Mouse (Mus musculus) MEL (cell line): ENCODE measurements around the gene Ift81. TPM values are rescaled to one million over a fixed set of nuclear protein-coding genes. Genes with fewer than 3 reads are reported as not detected.

ENCODE experiments used
- DNase-seq: peaks from one replicate; pipeline ENCODE4 v3.0.0; 2011; ENCODE audit warnings: low read depth, low spot score
- H3K27ac ChIP-seq: 2 replicates; pipeline ENCODE4 v1.5.1; 2012; ENCODE audit warnings: low read depth, mild to moderate bottlenecking, control low read depth, low read length, moderate library complexity; ENCODE audit not compliant: control insufficient read depth
- H3K27me3 ChIP-seq, 2 experiments: fragments of 150-350 bp in 1 of 2; sonication (generic) in 1 of 2; 2 replicates each; pipeline ENCODE4 v1.6.1; 2012; ENCODE audit warnings: low read length in 2 of 2, mild to moderate bottlenecking in 2 of 2, improper control_type of control experiment in 1 of 2, moderate library complexity in 1 of 2; ENCODE audit not compliant: insufficient read depth in 2 of 2, control insufficient read depth in 1 of 2
- H3K36me3 ChIP-seq, 2 experiments: 2 replicates each; pipeline ENCODE4 v1.6.1; 2012 to 2014; ENCODE audit warnings: low read length in 2 of 2, improper control_type of control experiment in 1 of 2, inconsistent platforms in 1 of 2, mild to moderate bottlenecking in 1 of 2; ENCODE audit not compliant: insufficient read depth in 2 of 2, control insufficient read depth in 1 of 2
- H3K4me1 ChIP-seq, 2 experiments: fragments of 150-350 bp in 1 of 2; sonication (generic) in 1 of 2; 2 replicates each; pipeline ENCODE4 v1.6.1; 2012; ENCODE audit warnings: low read length in 2 of 2, improper control_type of control experiment in 1 of 2, mild to moderate bottlenecking in 1 of 2; ENCODE audit not compliant: insufficient read depth in 2 of 2, control insufficient read depth in 1 of 2
- H3K4me3 ChIP-seq, 2 experiments: fragments of 150-350 bp in 1 of 2; sonication (generic) in 1 of 2; 2 replicates each; pipeline ENCODE4 v1.5.1; 2012; ENCODE audit warnings: low read depth in 2 of 2, low read length in 2 of 2, mild to moderate bottlenecking in 2 of 2, moderate library complexity in 2 of 2, control low read depth in 1 of 2, improper control_type of control experiment in 1 of 2; ENCODE audit not compliant: control insufficient read depth in 1 of 2, insufficient read depth in 1 of 2
- H3K79me2 ChIP-seq: 2 replicates; pipeline ENCODE4 v1.6.1; 2012; ENCODE audit warnings: mild to moderate bottlenecking, low read length, moderate library complexity; ENCODE audit not compliant: control insufficient read depth, poor library complexity, insufficient read depth
- H3K9ac ChIP-seq: 2 replicates; pipeline ENCODE4 v1.6.1; 2012; ENCODE audit warnings: low read depth, mild to moderate bottlenecking, control low read depth, low read length, moderate library complexity; ENCODE audit not compliant: control insufficient read depth, poor library complexity, severe bottlenecking
- H3K9me3 ChIP-seq: fragments of 150-350 bp; sonication (generic); replicated peaks from 2 replicates; pipeline ENCODE4 v1.6.1; 2012; ENCODE audit warnings: mild to moderate bottlenecking, low read length, improper control_type of control experiment, moderate library complexity; ENCODE audit not compliant: insufficient read depth
- CHD1 ChIP-seq: IDR thresholded peaks from 2 replicates; pipeline ENCODE4 v1.6.1; 2012; ENCODE audit warnings: low read depth, mild to moderate bottlenecking, inconsistent platforms, low read length, improper control_type of control experiment
- ETS1 ChIP-seq: IDR thresholded peaks from 2 replicates; pipeline ENCODE4 v1.6.1; 2012; ENCODE audit warnings: low read depth, mild to moderate bottlenecking, inconsistent platforms, low read length, improper control_type of control experiment, moderate library complexity
- GABPA ChIP-seq: IDR thresholded peaks from 2 replicates; pipeline ENCODE4 v1.6.1; 2012; ENCODE audit warnings: low read depth, mild to moderate bottlenecking, inconsistent platforms, low read length, improper control_type of control experiment, moderate library complexity
- GATA1 ChIP-seq: IDR thresholded peaks from 2 replicates; pipeline ENCODE4 v1.6.1; 2011; ENCODE audit warnings: low read depth, low read length, improper control_type of control experiment
- HCFC1 ChIP-seq: IDR thresholded peaks from 2 replicates; pipeline ENCODE4 v1.6.1; 2012; ENCODE audit warnings: low read depth, mild to moderate bottlenecking, inconsistent platforms, low read length, improper control_type of control experiment, moderate library complexity
- KAT2A ChIP-seq: conservative IDR thresholded peaks from 2 replicates; pipeline ENCODE4 v1.6.1; 2012; ENCODE audit warnings: low read depth, low read length, improper control_type of control experiment, inconsistent platforms
- MAX ChIP-seq: IDR thresholded peaks from 2 replicates; pipeline ENCODE4 v1.6.1; 2011; ENCODE audit warnings: low read length, improper control_type of control experiment
- SMC3 ChIP-seq: IDR thresholded peaks from 2 replicates; pipeline ENCODE4 v1.6.1; 2011; ENCODE audit warnings: low read depth, low read length, improper control_type of control experiment
- TAL1 ChIP-seq: IDR thresholded peaks from 2 replicates; pipeline ENCODE4 v1.6.1; 2012; ENCODE audit warnings: mild to moderate bottlenecking, inconsistent platforms, low read length, moderate library complexity, mixed read lengths
- TCF12 ChIP-seq: IDR thresholded peaks from 2 replicates; pipeline ENCODE4 v1.6.1; 2014; ENCODE audit warnings: low read depth, mild to moderate bottlenecking, inconsistent platforms, low read length, improper control_type of control experiment, moderate library complexity
- UBTF ChIP-seq: IDR thresholded peaks from 2 replicates; pipeline ENCODE4 v1.6.1; 2012; ENCODE audit warnings: low read depth, mild to moderate bottlenecking, inconsistent platforms, low read length, improper control_type of control experiment, moderate library complexity, borderline replicate concordance; ENCODE audit not compliant: insufficient read depth
- USF1 ChIP-seq: IDR thresholded peaks from 2 replicates; pipeline ENCODE4 v1.6.1; 2014; ENCODE audit warnings: low read depth, mild to moderate bottlenecking, inconsistent platforms, low read length, improper control_type of control experiment, moderate library complexity
- ZC3H11A ChIP-seq: IDR thresholded peaks from 2 replicates; pipeline ENCODE4 v1.6.1; 2012; ENCODE audit warnings: low read depth, mild to moderate bottlenecking, inconsistent platforms, low read length, improper control_type of control experiment
- ZKSCAN1 ChIP-seq: IDR thresholded peaks from 2 replicates; pipeline ENCODE4 v1.6.1; 2012; ENCODE audit warnings: low read depth, mild to moderate bottlenecking, inconsistent platforms, low read length, improper control_type of control experiment, moderate library complexity
- polyA plus RNA-seq, 2 experiments: library from polyadenylated mRNA; stranded (reverse) in 1 of 2; unstranded in 1 of 2; fragments of >175 nt in 1 of 2; fragments of >200 nt in 1 of 2; gene quantifications; 2 replicates each; pipeline versions ENCODE4 v1.2.1 to v1.2.4; 2012; ENCODE audit warnings: low replicate concordance in 2 of 2, low read depth in 1 of 2; ENCODE audit not compliant: insufficient read length in 2 of 2, insufficient read depth in 1 of 2, missing spikeins in 1 of 2
- total RNA-seq: library from RNA; depleted of rRNA; stranded (reverse); fragments of 300-350 nt; gene quantifications from 2 replicates; pipeline ENCODE4 v1.2.3, GENCODE M21; 2012

Ift81 gene
- total and polyA plus RNA-seq, 3 experiments = 1.5 to 1.9 TPM; not detected in 1

DNA sequence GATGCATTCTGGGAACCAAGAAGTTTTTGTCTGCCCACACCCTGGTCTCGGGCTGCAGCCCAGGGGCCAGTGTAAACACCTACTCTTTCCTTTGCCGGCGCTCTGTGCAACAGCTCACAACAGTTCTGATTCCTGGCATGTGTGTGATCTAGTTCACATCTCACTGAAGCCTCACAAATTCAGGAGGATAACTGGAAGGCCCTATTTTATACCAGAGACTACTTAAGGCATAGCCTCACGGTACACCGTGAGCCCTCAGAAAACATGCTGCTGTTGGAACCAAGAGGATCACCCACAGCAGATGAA, 39.9 kb upstream of the Ift81 start:
- H3K4me1 ChIP-seq = peaks cover 20 to 36% of the 10 kb centered on the region in 2 experiments

GRCm38 (mm10) chr5:122653446-122654267, 39.3 kb upstream of the Ift81 start:
- no peaks in the 10 kb centered on the region for H3K9me3 ChIP-seq
- TF ChIP-seq HCFC1 (no peak), SMC3 (no peak)
- H3K27ac ChIP-seq = peak overlapping the region; percentile 37
- H3K4me1 ChIP-seq = peaks cover 20 to 38% of the 10 kb centered on the region in 2 experiments
- DNase-seq = no peak
- H3K27me3 ChIP-seq = no peaks in the 10 kb centered on the region
- peak overlapping the region; percentile 12; the same call in 1 of the 2 replicates for H3K9ac ChIP-seq
- H3K79me2 ChIP-seq = peaks cover 20% of the 10 kb centered on the region
- no peak overlapping the region for H3K4me3 ChIP-seq
- H3K36me3 ChIP-seq = peaks cover 0 to 36% of the 10 kb centered on the region in 2 experiments; a peak in 3 of 4 replicates

More for the DNA sequence above, 39.9 kb upstream of the Ift81 start:
- Histone ChIP-seq H3K36me3 (peaks cover 0 to 34% of the 10 kb centered on the region in 2 experiments; a peak in 3 of 4 replicates), H3K4me3 (no peak overlapping the region), H3K27ac (no peak overlapping the region), H3K9ac (no peak overlapping the region), H3K79me2 (peaks cover 17% of the 10 kb centered on the region), H3K27me3 (no peaks in the 10 kb centered on the region), H3K9me3 (no peaks in the 10 kb centered on the region)
- TF ChIP-seq CHD1 (no peak), TAL1 (no peak), GABPA (no peak), ZKSCAN1 (no peak), USF1 (no peak), KAT2A (no peak)
- no peak for DNase-seq

DNA sequence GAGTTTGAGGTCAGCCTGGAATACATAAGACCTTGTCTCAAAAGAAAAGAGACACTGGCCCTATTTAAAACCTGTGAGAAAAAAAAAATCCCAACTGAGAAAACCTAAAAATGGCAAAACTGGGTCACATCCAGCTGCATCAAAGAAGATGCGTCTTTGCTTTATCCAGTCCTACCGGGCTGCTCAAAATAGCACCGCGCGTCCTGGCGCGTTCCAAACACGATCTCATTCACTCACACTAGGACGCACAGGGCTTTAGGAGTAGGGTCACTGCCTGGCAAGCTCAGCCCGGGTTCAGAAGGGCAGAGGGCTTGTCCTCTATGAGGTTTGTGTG, 38.8 kb upstream of the Ift81 start:
- Histone ChIP-seq H3K9me3 (no peaks in the 10 kb centered on the region), H3K79me2 (peaks cover 24% of the 10 kb centered on the region), H3K4me1 (peaks cover 20 to 44% of the 10 kb centered on the region in 2 experiments), H3K27me3 (no peaks in the 10 kb centered on the region), H3K27ac (peak overlapping the region; percentile 37), H3K9ac (peak overlapping the region; percentile 12; the same call in 1 of the 2 replicates)
- DNase-seq = no peak
- TF ChIP-seq GATA1 (no peak), ETS1 (no peak), CHD1 (no peak), ZC3H11A (no peak), HCFC1 (no peak), MAX (no peak), UBTF (no peak), TCF12 (no peak)
- TF ChIP-seq, all 39 proteins: peak for 0
- Histone ChIP-seq H3K4me3 (no peak overlapping the region), H3K36me3 (peaks cover 0 to 40% of the 10 kb centered on the region in 2 experiments; a peak in 3 of 4 replicates)
